8 mouse cellular contexts compared by ENCODE assay signal in the genomic region with DNA sequence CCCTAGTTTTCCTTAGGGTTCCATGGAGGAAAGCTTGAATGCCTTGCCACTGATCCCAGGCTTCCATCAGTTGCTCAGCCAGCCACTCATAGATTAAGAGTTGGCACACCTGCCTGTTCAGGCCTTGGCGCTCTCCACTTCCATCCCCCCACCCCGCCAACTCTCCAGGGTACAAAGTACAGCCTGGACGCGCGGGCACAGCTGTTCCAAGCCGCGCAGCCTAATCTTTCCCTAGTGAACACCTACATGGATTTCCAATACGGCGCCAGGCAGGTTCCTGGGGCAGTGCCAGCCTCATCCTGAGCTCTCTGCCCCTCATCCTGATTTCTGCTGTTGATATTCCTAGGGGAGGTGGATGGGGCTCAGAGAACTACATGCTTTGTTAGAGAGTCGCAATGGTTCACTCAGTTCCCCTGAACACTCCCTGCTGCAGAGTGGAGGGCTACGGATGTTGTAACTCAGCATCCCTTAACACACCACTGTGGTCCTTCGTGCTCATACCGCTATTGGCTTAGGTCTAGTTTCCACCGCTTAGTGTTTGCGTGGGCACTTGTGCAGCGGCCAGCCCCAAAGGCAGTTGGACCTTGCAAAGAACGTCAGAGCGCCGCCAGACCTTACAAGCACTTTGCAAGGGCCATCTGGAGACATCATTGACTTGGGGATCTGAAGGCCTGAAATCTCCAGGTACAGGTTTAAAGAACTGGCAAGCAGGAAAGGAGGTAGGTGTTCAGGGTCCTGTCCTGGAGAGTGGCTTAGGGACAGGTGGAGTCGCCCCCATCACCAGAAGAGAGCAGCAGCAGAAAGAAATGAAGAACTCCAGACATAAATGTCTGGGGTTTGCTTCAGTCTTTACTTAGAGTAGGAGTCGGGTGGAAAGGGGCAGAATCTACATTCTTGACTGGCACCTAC. TPM values are rescaled to one million over a fixed set of nuclear protein-coding genes. Genes with fewer than 3 reads are reported as not detected.
DNase-seq lines count a peak whose midpoint lies in the region; ATAC-seq and TF ChIP-seq lines count a peak whose summit lies in the region.

TSS of gene Sstr1 (plus strand) at position 610 of the 909 bp plus-strand sequence.

- intact Hi-C loops in left cerebral cortex, postnatal 4 days (cut with DNase I) = loop anchor here (5.0 to 10.0 kb wide), 5 partner anchors 213 to 716 kb away; no protein-coding TSS in a partner anchor

- no peak within 1 kb of the TSS for H3K4me3 ChIP-seq in cerebellum, adult 2 months (replicated peaks; ENCODE audit: insufficient read depth, low read depth, low read length)
- H3K4me3 ChIP-seq in G1E (ENCODE audit: low read depth, low read length) = 0 out of 2 replicates have a peak within 1 kb of the TSS, but pooled peaks have one; percentile 6
- peak within 1 kb of the TSS; percentile 55 for H3K4me3 ChIP-seq in hindbrain, embryonic 14.5 days (replicated peaks; ENCODE audit: low read length)

- H3K9me3 ChIP-seq in G1E (replicated peaks) = peaks cover 26% of the 10 kb centered on the region
- H3K9me3 ChIP-seq in hindbrain, embryonic 14.5 days (ENCODE audit: control insufficient read depth, low read length) = no peaks in the 10 kb centered on the region

- peak within 1 kb of the TSS; percentile 65 for H3K9ac ChIP-seq in hindbrain, embryonic 14.5 days

- no peaks in the 10 kb centered on the region for H3K36me3 ChIP-seq in G1E (replicated peaks)
- H3K36me3 ChIP-seq in hindbrain, embryonic 14.5 days (replicated peaks; ENCODE audit: control insufficient read depth, insufficient read depth) = no peaks in the 10 kb centered on the region

- no peak for ATAC-seq in G1E (ENCODE audit: extremely low read depth, insufficient number of reproducible peaks, low FRiP score, poor library complexity, severe bottlenecking)
- ATAC-seq in hindbrain, embryonic 14.5 days (ENCODE audit: low FRiP score) = no peak

- H3K4me1 ChIP-seq in cerebellum, adult 2 months (ENCODE audit: control insufficient read depth, insufficient read depth, low read length) = peaks cover 11% of the 10 kb centered on the region; the same call in 1 of the 2 replicates
- H3K4me1 ChIP-seq in G1E (ENCODE audit: insufficient read depth, low read depth, low read length) = no peaks in the 10 kb centered on the region
- peaks cover 19% of the 10 kb centered on the region for H3K4me1 ChIP-seq in hindbrain, embryonic 14.5 days (replicated peaks; ENCODE audit: control insufficient read depth, insufficient read depth, low read length)

- peak within 1 kb of the TSS; percentile 96 for H3K4me2 ChIP-seq in hindbrain, embryonic 14.5 days (replicated peaks)

- TF ChIP-seq POLR2A in cerebellum, adult 2 months (IDR thresholded peaks at IDR 0.05; ENCODE audit: borderline replicate concordance, insufficient read depth, low read length) = no peak

- H3K27ac ChIP-seq in cerebellum, adult 2 months (ENCODE audit: insufficient read depth, low read length) = no peak within 1 kb of the TSS
- H3K27ac ChIP-seq in hindbrain, embryonic 14.5 days = 0 out of 2 replicates have a peak within 1 kb of the TSS, but pooled peaks have one; percentile 14

- 5% methylated on average over 21 of the region's 21 CpGs for WGBS in cerebellum, adult 2 months
- whole genome bisulfite sequencing in hindbrain, embryonic 14.5 days = 13% methylated on average over 21 of the region's 21 CpGs

- no peak for TF ChIP-seq CTCF in cerebellum, adult 2 months (IDR thresholded peaks at IDR 0.05; ENCODE audit: borderline replicate concordance, insufficient read depth, low read depth, low read length)
- no peak for TF ChIP-seq CTCF in G1E (IDR thresholded peaks at IDR 0.05; ENCODE audit: low read depth, low read length)

- no peaks in the 10 kb centered on the region; the same call in 1 of the 2 replicates for H3K27me3 ChIP-seq in cerebellum, adult 2 months (ENCODE audit: control insufficient read depth, insufficient read depth, low read length)
- H3K27me3 ChIP-seq in G1E (ENCODE audit: insufficient read depth, low read length) = peaks cover 9% of the 10 kb centered on the region; the same call in 1 of the 2 replicates
- H3K27me3 ChIP-seq in hindbrain, embryonic 14.5 days (ENCODE audit: control insufficient read depth, insufficient read depth, low read length) = peaks cover 49% of the 10 kb centered on the region

- peak; percentile 48 to 57 for DNase-seq in cerebellum, postnatal 10 days
- DNase-seq in cerebellum, adult 2 months = no peak
- DNase-seq in G1E (ENCODE audit: low spot score) (no peak), MN1 (ENCODE audit: low spot score) (no peak)
- DNase-seq in hindbrain, embryonic 14.5 days (ENCODE audit: low spot score) = no peak
- peak; percentile 57 for DNase-seq in left cerebral cortex, postnatal 4 days
- peak; percentile 31 for DNase-seq in right cerebral cortex, adult 18-20 months
- no peak for DNase-seq in adrenal gland, postnatal 14 days

RNA-seq across cellular contexts. Expression of gene Sstr1, which starts in this region (rescaled TPM):
- 4.7 and 5.5 TPM in 2 replicates for polyA plus RNA-seq in cerebellum, adult 2 months (2012; rRNA removed)
- total RNA-seq in G1E (2014; fragmentation: Nextera tagmentation) = not detected in 2 replicates
- not detected in 2 replicates for total RNA-seq in G1E (2017)
- not detected in 2 replicates for polyA plus RNA-seq in G1E (2012)
- 11.6 and 12.2 TPM in 2 replicates for polyA plus RNA-seq in hindbrain, embryonic 14.5 days (2014; fragmentation: Nextera tagmentation; extraction: Ambion mirVana)
- total RNA-seq in left cerebral cortex, postnatal 4 days (2021) = 10 to 100 TPM; 72.0 to 72.2 TPM
- not detected in 2 replicates for total RNA-seq in adrenal gland, postnatal 14 days (2021)

Comparison
In these comparisons a context has a peak if more than half of its experiments do, and no peak if none do; other contexts are left out.
1. RNA of gene Sstr1 (total RNA-seq): 72.0 to 72.2 TPM in left cerebral cortex, postnatal 4 days; not detected in G1E and not detected in adrenal gland, postnatal 14 days; every median in the first group is over 10 times any median in the second.
2. DNase-seq: peak in cerebellum, postnatal 10 days (2 of 2), left cerebral cortex, postnatal 4 days (single experiment) and right cerebral cortex, adult 18-20 months (single experiment); none in cerebellum, adult 2 months (0 of 2), G1E (single experiment), hindbrain, embryonic 14.5 days (single experiment), adrenal gland, postnatal 14 days (single experiment) and MN1 (single experiment).